Mouse (Mus musculus) limb, embryonic 14.5 days (tissue): ENCODE measurements at regions not wholly inside any gene's neighbourhood (a gene's known extent, or its start where the extent isn't known, plus 50 kb on each side); places are given as distances from the start of the nearest gene placed in this dataset.

Experiments
- ATAC-seq: fragments of 200-750 bp; cut with Nextera tagmentation; 2 replicates; pipeline ENCODE4 v1.8.0; 2017; ENCODE audit warnings: low read depth, moderate number of reproducible peaks, moderate TSS enrichment; ENCODE audit not compliant: low FRiP score
- DNase-seq: peaks from one replicate; pipeline ENCODE4 v3.0.0-alpha.2; 2015; ENCODE audit warnings: low spot score
- H3K27ac ChIP-seq: fragments of 300-500 bp; sonication (generic); replicated peaks from 2 replicates; pipeline ENCODE4 v1.5.1; 2014; ENCODE audit warnings: low read depth, mild to moderate bottlenecking, low read length, moderate library complexity, mixed read lengths
- H3K27me3 ChIP-seq: fragments of 300-500 bp; sonication (generic); 2 replicates; pipeline ENCODE4 v1.6.1; 2014; ENCODE audit warnings: low read length, mixed read lengths; ENCODE audit not compliant: control insufficient read depth, insufficient read depth
- H3K36me3 ChIP-seq: fragments of 300-500 bp; sonication (generic); 2 replicates; pipeline ENCODE4 v1.6.1; 2014; ENCODE audit warnings: mild to moderate bottlenecking, low read length, moderate library complexity, mixed read lengths; ENCODE audit not compliant: control insufficient read depth, insufficient read depth
- H3K4me1 ChIP-seq: fragments of 300-500 bp; sonication (generic); 2 replicates; pipeline ENCODE4 v1.6.1; 2014; ENCODE audit warnings: antibody characterized with exemption, low read length, mixed read lengths; ENCODE audit not compliant: control insufficient read depth, insufficient read depth
- H3K4me2 ChIP-seq: fragments of 300-500 bp; sonication (generic); replicated peaks from 2 replicates; pipeline ENCODE4 v1.6.1; 2014; ENCODE audit warnings: low read depth, mild to moderate bottlenecking, low read length, moderate library complexity; ENCODE audit not compliant: severe bottlenecking
- H3K4me3 ChIP-seq: fragments of 300-500 bp; sonication (generic); replicated peaks from 2 replicates; pipeline ENCODE4 v1.5.1; 2014; ENCODE audit warnings: low read length
- H3K9ac ChIP-seq: fragments of 300-500 bp; sonication (generic); 2 replicates; pipeline ENCODE4 v1.6.1; 2014; ENCODE audit warnings: mild to moderate bottlenecking, low read depth, low read length, moderate library complexity; ENCODE audit not compliant: severe bottlenecking
- H3K9me3 ChIP-seq: fragments of 300-500 bp; sonication (generic); 2 replicates; pipeline ENCODE4 v1.6.1; 2016; ENCODE audit warnings: low read length; ENCODE audit not compliant: control insufficient read depth
- POLR2A ChIP-seq: fragments of 200-500 bp; IDR thresholded peaks from 2 replicates; pipeline ENCODE4 v1.8.0; 2012; ENCODE audit warnings: inconsistent platforms, mild to moderate bottlenecking, moderate library complexity, borderline replicate concordance; ENCODE audit not compliant: insufficient read depth, insufficient read length; ENCODE audit errors: extremely low read depth
- WGBS: fragments of 180-500 bp; shearing (Covaris S2); extraction: QIAGEN DNeasy Blood & Tissue Kit; methylation state at CpG from one replicate; pipeline ENCODE4 v1.1.7; 2014; 5-methylcytosine and 5-hydroxymethylcytosine counted together

GRCm38 (mm10) chr9:63066384-63067053 is 78.8 kb upstream of the Pias1 start:
- Histone ChIP-seq H3K4me2 (no peak overlapping the region), H3K36me3 (no peaks in the 10 kb centered on the region), H3K27me3 (no peaks in the 10 kb centered on the region), H3K27ac (peak overlapping the region; percentile 9; the same call in 1 of the 2 replicates), H3K4me1 (peaks cover 9% of the 10 kb centered on the region), H3K4me3 (no peak overlapping the region), H3K9me3 (peaks cover 9% of the 10 kb centered on the region; the same call in 1 of the 2 replicates), H3K9ac (no peak overlapping the region)
- DNase-seq (peak; percentile 71), ATAC-seq (peak; percentile 65; the same call in 1 of the 2 replicates)
- WGBS, result 55% methylated on average over 10 of the region's 10 CpGs
- no peak for TF ChIP-seq POLR2A

- ATAC-seq (no peak), DNase-seq (no peak)
- H3K36me3 ChIP-seq, result no peaks in the 10 kb centered on the region
- no peak overlapping the region for H3K27ac ChIP-seq
- H3K4me1 ChIP-seq, result peaks cover 19% of the 10 kb centered on the region
- no peak overlapping the region for H3K4me3 ChIP-seq
- H3K9ac ChIP-seq, result no peak overlapping the region
- peaks cover 9% of the 10 kb centered on the region; the same call in 1 of the 2 replicates for H3K9me3 ChIP-seq
- H3K4me2 ChIP-seq, result no peak overlapping the region
- WGBS, result 92% methylated on average over 2 of the region's 2 CpGs
- no peak for TF ChIP-seq POLR2A
- H3K27me3 ChIP-seq, result no peaks in the 10 kb centered on the region
These were observed 75.8 kb upstream of the Pias1 start for GRCm38 (mm10) chr9:63063525-63063924.

DNA sequence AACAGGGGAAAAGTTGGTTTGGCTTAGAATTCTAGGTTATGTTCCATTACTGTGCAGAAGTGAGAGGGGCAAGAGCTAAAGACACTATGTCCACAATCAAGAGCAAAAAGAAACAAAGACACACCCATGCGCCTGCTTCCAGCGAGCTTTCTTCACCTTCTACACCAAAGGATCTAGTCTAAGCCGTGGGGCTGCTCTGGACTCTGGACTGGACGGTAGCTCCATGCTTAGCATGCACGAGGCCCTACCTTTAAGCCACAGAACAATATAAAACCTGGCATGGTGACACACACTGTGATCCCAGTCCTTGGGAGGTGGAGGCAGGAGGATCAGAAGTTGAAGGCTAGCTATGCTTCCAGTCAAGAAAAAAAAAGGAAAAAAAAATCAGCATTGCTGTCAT is 73.0 kb upstream of the Pias1 start:
- no peak overlapping the region for H3K27ac ChIP-seq
- H3K4me3 ChIP-seq, result no peak overlapping the region
- WGBS, result 86% methylated on average over 5 of the region's 5 CpGs
- DNase-seq, result no peak
- peaks cover 9% of the 10 kb centered on the region; the same call in 1 of the 2 replicates for H3K9me3 ChIP-seq
- no peak overlapping the region for H3K9ac ChIP-seq
- H3K27me3 ChIP-seq, result no peaks in the 10 kb centered on the region
- H3K36me3 ChIP-seq, result no peaks in the 10 kb centered on the region
- H3K4me1 ChIP-seq, result peaks cover 13% of the 10 kb centered on the region
- no peak for TF ChIP-seq POLR2A
- H3K4me2 ChIP-seq, result no peak overlapping the region
- no peak for ATAC-seq

- peaks cover 9% of the 10 kb centered on the region; the same call in 1 of the 2 replicates for H3K9me3 ChIP-seq
- DNase-seq (peak; percentile 52), ATAC-seq (peak; percentile 82)
- 2% methylated on average over 10 of the region's 10 CpGs for WGBS
- H3K36me3 ChIP-seq, result no peaks in the 10 kb centered on the region
- peaks cover 12% of the 10 kb centered on the region for H3K4me1 ChIP-seq
- H3K4me2 ChIP-seq, result peak overlapping the region; percentile 42
- H3K27ac ChIP-seq, result no peak overlapping the region
- no peaks in the 10 kb centered on the region for H3K27me3 ChIP-seq
- TF ChIP-seq POLR2A, result no peak
- H3K9ac ChIP-seq, result peak overlapping the region; percentile 26; the same call in 1 of the 2 replicates
- peak overlapping the region; percentile 0; the same call in 1 of the 2 replicates for H3K4me3 ChIP-seq
These were observed 71.6 kb upstream of the Pias1 start for GRCm38 (mm10) chr9:63059234-63059842.

DNA sequence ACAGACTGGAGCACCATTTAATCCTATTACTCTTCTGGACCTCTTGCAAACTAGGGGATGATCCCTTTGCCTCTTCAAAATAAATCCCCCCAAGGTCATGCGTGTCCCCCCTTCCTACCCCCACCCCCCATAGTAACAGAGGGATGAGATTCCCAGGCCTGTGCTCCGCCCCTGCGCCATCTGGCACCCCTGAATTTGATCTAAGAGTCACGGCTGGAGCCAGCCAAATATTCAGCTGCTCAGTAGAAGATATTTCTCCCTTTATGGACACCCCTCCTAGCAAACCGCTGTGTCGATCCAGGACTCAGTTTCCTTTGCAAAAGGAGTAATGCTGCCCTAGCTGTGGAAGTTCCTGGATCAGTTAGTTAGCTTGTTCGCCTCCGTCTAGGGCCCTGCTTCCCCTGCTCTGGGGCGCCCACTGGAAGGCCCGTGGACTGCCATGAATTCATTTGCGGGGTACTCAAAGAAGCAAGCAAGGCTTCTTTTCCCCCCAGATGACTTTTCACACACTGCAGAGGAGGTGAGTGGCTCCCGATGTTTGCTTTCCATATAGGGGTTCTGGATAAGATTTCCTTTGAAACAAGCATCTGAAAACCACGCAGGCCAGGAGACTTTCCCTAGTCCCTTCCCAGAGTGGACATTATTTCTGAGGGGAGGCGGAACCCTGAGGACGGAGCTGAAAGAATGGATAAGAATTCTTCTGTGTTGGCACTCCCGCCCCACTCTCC is 70.9 kb upstream of the Pias1 start:
- DNase-seq, result no peak
- H3K36me3 ChIP-seq, result no peaks in the 10 kb centered on the region
- H3K4me3 ChIP-seq, result peak overlapping the region; percentile 0; the same call in 1 of the 2 replicates
- H3K27me3 ChIP-seq, result no peaks in the 10 kb centered on the region
- H3K4me1 ChIP-seq, result peaks cover 12% of the 10 kb centered on the region
- no peak for ATAC-seq
- WGBS, result 28% methylated on average over 16 of the region's 16 CpGs
- 0 out of 2 replicates have a peak overlapping the region, but pooled peaks have one; percentile 6 for H3K27ac ChIP-seq
- no peak for TF ChIP-seq POLR2A
- peak overlapping the region; percentile 26; the same call in 1 of the 2 replicates for H3K9ac ChIP-seq
- peaks cover 9% of the 10 kb centered on the region; the same call in 1 of the 2 replicates for H3K9me3 ChIP-seq
- peak overlapping the region; percentile 42 for H3K4me2 ChIP-seq
